Comparison of ENCODE assay signal across 12 mouse cellular contexts in the genomic region with DNA sequence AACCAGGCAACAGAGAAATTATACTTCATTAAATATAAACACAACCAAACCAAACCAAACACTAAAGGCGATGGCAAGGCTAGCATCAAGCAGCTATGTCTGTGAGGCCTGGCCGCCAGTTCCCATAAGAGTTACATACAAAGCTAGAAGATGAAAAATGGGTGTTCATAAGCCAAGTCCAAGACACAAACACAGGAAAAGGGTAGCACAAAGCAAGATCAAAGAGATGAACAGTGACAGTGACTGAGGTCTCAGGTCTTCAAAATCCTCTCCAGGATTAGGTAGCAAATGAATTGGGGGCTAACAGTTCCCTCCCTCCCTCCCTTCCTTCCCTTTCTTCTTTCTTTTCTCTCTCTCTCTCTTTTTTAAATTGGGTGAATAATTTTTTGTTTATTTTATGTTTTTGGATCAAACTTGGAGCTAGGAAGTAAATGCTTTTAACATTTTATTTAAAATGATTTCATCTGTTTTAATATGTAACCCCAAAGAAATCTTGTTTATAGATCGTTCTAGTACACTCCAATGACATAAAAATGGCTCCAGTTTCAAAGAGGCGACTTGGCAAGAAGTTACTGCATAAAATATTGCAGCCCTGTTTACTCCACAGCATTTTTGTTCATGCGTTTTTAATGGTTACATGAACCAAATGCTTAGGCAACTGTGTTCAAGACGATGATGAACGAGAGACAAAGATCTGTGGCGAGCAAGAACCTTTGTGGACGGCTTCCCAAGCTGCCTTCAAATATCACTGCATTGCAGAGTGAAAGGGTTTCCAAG.
DNase-seq lines count a peak whose midpoint lies in the region; ATAC-seq and TF ChIP-seq lines count a peak whose summit lies in the region.
"Had no signal": no experiment of that assay in that cellular context is flagged by ENCODE, and none has a peak within 500 bp of the region (broad histone marks: within the 10 kb centered on the region; RNA-seq: fewer than 3 reads in every experiment).

No protein-coding gene starts in this region.

- H3K36me3 ChIP-seq in kidney, embryonic 14.5 days (ENCODE audit: control insufficient read depth, insufficient read depth, low read length), result no peaks in the 10 kb centered on the region
- H3K36me3 ChIP-seq in forebrain, embryonic 11.5 days (ENCODE audit: control insufficient read depth, insufficient read depth, low read length), result no peaks in the 10 kb centered on the region
- no peaks in the 10 kb centered on the region for H3K36me3 ChIP-seq in intestine, embryonic 16.5 days (ENCODE audit: control insufficient read depth, insufficient read depth, low read length)
- H3K36me3 ChIP-seq in midbrain, embryonic 12.5 days, result no peaks in the 10 kb centered on the region
- H3K36me3 ChIP-seq in heart, adult 2 months (ENCODE audit: control insufficient read depth, insufficient read depth, low read length), result no peaks in the 10 kb centered on the region
- H3K36me3 ChIP-seq: embryonic facial prominence, embryonic 12.5 days; liver, embryonic 15.5 days had no signal

- no peak for TF ChIP-seq EP300 in heart, adult 2 months (IDR thresholded peaks at IDR 0.05; ENCODE audit: insufficient read depth, low read depth, low read length)

- no peaks in the 10 kb centered on the region for H3K9me3 ChIP-seq in kidney, embryonic 14.5 days (ENCODE audit: control insufficient read depth, low read length)
- no peaks in the 10 kb centered on the region for H3K9me3 ChIP-seq in forebrain, embryonic 11.5 days (ENCODE audit: control insufficient read depth, low read length)
- no peaks in the 10 kb centered on the region for H3K9me3 ChIP-seq in intestine, embryonic 16.5 days (ENCODE audit: control insufficient read depth, low read length)
- H3K9me3 ChIP-seq in midbrain, embryonic 12.5 days, result no peaks in the 10 kb centered on the region
- H3K9me3 ChIP-seq: embryonic facial prominence, embryonic 12.5 days; liver, embryonic 15.5 days had no signal

- no peak overlapping the region for H3K4me3 ChIP-seq in kidney, embryonic 14.5 days (ENCODE audit: low read length)
- H3K4me3 ChIP-seq in forebrain, embryonic 11.5 days (ENCODE audit: low read depth, low read length), result no peak overlapping the region
- no peak overlapping the region for H3K4me3 ChIP-seq in intestine, embryonic 16.5 days (ENCODE audit: low read length)
- no peak overlapping the region for H3K4me3 ChIP-seq in midbrain, embryonic 12.5 days
- no peak overlapping the region for H3K4me3 ChIP-seq in heart, adult 2 months
- H3K4me3 ChIP-seq: embryonic facial prominence, embryonic 12.5 days; liver, embryonic 15.5 days; myocyte had no signal

- WGBS in kidney, embryonic 14.5 days, result 66% methylated on average over 9 of the region's 9 CpGs
- WGBS in forebrain, embryonic 11.5 days, result 93% methylated on average over 9 of the region's 9 CpGs
- 59% methylated on average over 9 of the region's 9 CpGs for WGBS in intestine, embryonic 16.5 days
- WGBS in midbrain, embryonic 12.5 days, result 86% methylated on average over 9 of the region's 9 CpGs
- WGBS in heart, adult 2 months, result 87% methylated on average over 9 of the region's 9 CpGs

- ATAC-seq in kidney, embryonic 14.5 days (ENCODE audit: low FRiP score, low TSS enrichment), result no peak
- ATAC-seq in forebrain, embryonic 11.5 days (replicated peaks; ENCODE audit: low FRiP score), result no peak
- ATAC-seq in intestine, embryonic 16.5 days, result peak; percentile 66
- peak; percentile 39; the same call in 1 of the 2 replicates for ATAC-seq in midbrain, embryonic 12.5 days (ENCODE audit: low FRiP score, low read depth)

- H3K79me2 ChIP-seq in heart, adult 2 months (replicated peaks; ENCODE audit: control insufficient read depth, insufficient read depth, low read length), result no peaks in the 10 kb centered on the region

- TF ChIP-seq POLR2A in heart, adult 2 months (IDR thresholded peaks at IDR 0.05; ENCODE audit: insufficient read depth, low read depth, low read length), result no peak

- no peak overlapping the region for H3K9ac ChIP-seq in kidney, embryonic 14.5 days (ENCODE audit: low read depth, low read length)
- H3K9ac ChIP-seq in forebrain, embryonic 11.5 days (ENCODE audit: low read length), result no peak overlapping the region
- H3K9ac ChIP-seq in intestine, embryonic 16.5 days (ENCODE audit: low read depth, low read length), result no peak overlapping the region
- H3K9ac ChIP-seq in midbrain, embryonic 12.5 days (replicated peaks), result no peak overlapping the region
- no peak overlapping the region for H3K9ac ChIP-seq in heart, adult 2 months (ENCODE audit: low read depth, low read length)
- H3K9ac ChIP-seq: embryonic facial prominence, embryonic 12.5 days; liver, embryonic 15.5 days had no signal

- DNase-seq in kidney, adult 18-20 months, result no peak
- DNase-seq in forebrain, embryonic 11.5 days (ENCODE audit: low spot score), result no peak
- DNase-seq in heart, adult 2 months, result no peak
- DNase-seq in MN1 (ENCODE audit: low spot score), result no peak
- DNase-seq in layer of hippocampus, postnatal 25 days (ENCODE audit: extremely low spot score in 1 of 2, low spot score in 1 of 2), result no peak
- DNase-seq: heart, postnatal 4 days had no signal

- no peaks in the 10 kb centered on the region for H3K4me1 ChIP-seq in kidney, embryonic 14.5 days (ENCODE audit: control insufficient read depth, insufficient read depth, low read length)
- H3K4me1 ChIP-seq in forebrain, embryonic 11.5 days (replicated peaks; ENCODE audit: control insufficient read depth, insufficient read depth, low read length), result 0 out of 2 replicates have a peak, but pooled peaks cover 2% of the 10 kb centered on the region
- no peaks in the 10 kb centered on the region; the same call in 1 of the 2 replicates for H3K4me1 ChIP-seq in intestine, embryonic 16.5 days (ENCODE audit: control insufficient read depth, insufficient read depth, low read length)
- peaks cover 18% of the 10 kb centered on the region; the same call in 1 of the 2 replicates for H3K4me1 ChIP-seq in midbrain, embryonic 12.5 days
- H3K4me1 ChIP-seq in heart, adult 2 months (ENCODE audit: control insufficient read depth, insufficient read depth, low read length), result 0 out of 2 replicates have a peak, but pooled peaks cover 1% of the 10 kb centered on the region
- H3K4me1 ChIP-seq: embryonic facial prominence, embryonic 12.5 days; liver, embryonic 15.5 days had no signal

- H3K27ac ChIP-seq in kidney, embryonic 14.5 days (ENCODE audit: low read depth, low read length), result peak overlapping the region; percentile 74
- peak overlapping the region; percentile 25; the same call in 1 of the 2 replicates for H3K27ac ChIP-seq in forebrain, embryonic 11.5 days (ENCODE audit: low read depth, low read length)
- H3K27ac ChIP-seq in intestine, embryonic 16.5 days (ENCODE audit: low read length), result peak overlapping the region; percentile 70
- H3K27ac ChIP-seq in midbrain, embryonic 12.5 days (replicated peaks), result peak overlapping the region; percentile 65
- no peak overlapping the region for H3K27ac ChIP-seq in heart, adult 2 months
- H3K27ac ChIP-seq: embryonic facial prominence, embryonic 12.5 days; liver, embryonic 15.5 days had no signal

- H3K4me2 ChIP-seq in kidney, embryonic 14.5 days (replicated peaks; ENCODE audit: low read depth, low read length), result no peak overlapping the region
- H3K4me2 ChIP-seq in forebrain, embryonic 11.5 days (ENCODE audit: low read depth, low read length, severe bottlenecking), result no peak overlapping the region
- H3K4me2 ChIP-seq in intestine, embryonic 16.5 days (ENCODE audit: low read depth, low read length), result no peak overlapping the region
- H3K4me2 ChIP-seq in midbrain, embryonic 12.5 days (replicated peaks), result no peak overlapping the region
- H3K4me2 ChIP-seq: embryonic facial prominence, embryonic 12.5 days; liver, embryonic 15.5 days had no signal

- H3K27me3 ChIP-seq in kidney, embryonic 14.5 days (ENCODE audit: control insufficient read depth, insufficient read depth, low read length), result no peaks in the 10 kb centered on the region
- H3K27me3 ChIP-seq in forebrain, embryonic 11.5 days (ENCODE audit: control insufficient read depth, insufficient read depth, low read length), result no peaks in the 10 kb centered on the region
- H3K27me3 ChIP-seq in intestine, embryonic 16.5 days (replicated peaks; ENCODE audit: control insufficient read depth, insufficient read depth, low read length), result no peaks in the 10 kb centered on the region
- peaks cover 4% of the 10 kb centered on the region; the same call in 1 of the 2 replicates for H3K27me3 ChIP-seq in midbrain, embryonic 12.5 days
- no peaks in the 10 kb centered on the region for H3K27me3 ChIP-seq in heart, adult 2 months (ENCODE audit: control insufficient read depth, insufficient read depth, low read length)
- H3K27me3 ChIP-seq: embryonic facial prominence, embryonic 12.5 days; liver, embryonic 15.5 days had no signal

- TF ChIP-seq CTCF in heart, adult 2 months (IDR thresholded peaks at IDR 0.05), result no peak

- intact Hi-C loops in heart, adult 2 months (cut with DNase I), result no loop called here

Comparison
In these comparisons a context has a peak if more than half of its experiments do, and no peak if none do; other contexts are left out.
1. ATAC-seq: peak in intestine, embryonic 16.5 days (single experiment) and midbrain, embryonic 12.5 days (single experiment); none in kidney, embryonic 14.5 days (single experiment) and forebrain, embryonic 11.5 days (single experiment).